Mouse (Mus musculus) hindbrain, embryonic 11.5 days (tissue): ENCODE measurements around the gene Cts7. TPM values are rescaled to one million over a fixed set of nuclear protein-coding genes. Genes with fewer than 3 reads are reported as not detected.

Experiments
- ATAC-seq: fragments of 200-750 bp; cut with Nextera tagmentation; 2 replicates; pipeline ENCODE4 v1.8.0; 2017; ENCODE audit warnings: mild to moderate bottlenecking, moderate TSS enrichment, moderate library complexity; ENCODE audit not compliant: low FRiP score
- DNase-seq: peaks from one replicate; pipeline ENCODE4 v3.0.0-alpha.2; 2015; ENCODE audit warnings: low spot score
- H3K27ac ChIP-seq: fragments of 300-500 bp; sonication (generic); 2 replicates; pipeline ENCODE4 v1.5.1; 2014; ENCODE audit warnings: mild to moderate bottlenecking, low read depth, low read length
- H3K27me3 ChIP-seq: fragments of 300-500 bp; sonication (generic); 2 replicates; pipeline ENCODE4 v1.6.1; 2014; ENCODE audit warnings: mild to moderate bottlenecking, low read length, moderate library complexity, mixed read lengths; ENCODE audit not compliant: control insufficient read depth, insufficient read depth
- H3K36me3 ChIP-seq: fragments of 300-500 bp; sonication (generic); 2 replicates; pipeline ENCODE4 v1.6.1; 2014; ENCODE audit warnings: mild to moderate bottlenecking, low read length, moderate library complexity, mixed read lengths; ENCODE audit not compliant: control insufficient read depth, insufficient read depth
- H3K4me1 ChIP-seq: fragments of 300-500 bp; sonication (generic); replicated peaks from 2 replicates; pipeline ENCODE4 v1.6.1; 2014; ENCODE audit warnings: low read length, mixed read lengths; ENCODE audit not compliant: control insufficient read depth, insufficient read depth
- H3K4me2 ChIP-seq: fragments of 300-500 bp; sonication (generic); replicated peaks from 2 replicates; pipeline ENCODE4 v1.6.1; 2014; ENCODE audit warnings: mild to moderate bottlenecking, low read depth, low read length
- H3K4me3 ChIP-seq: fragments of 300-500 bp; sonication (generic); 2 replicates; pipeline ENCODE4 v1.5.1; 2014; ENCODE audit warnings: low read depth, low read length
- H3K9ac ChIP-seq: fragments of 300-500 bp; sonication (generic); 2 replicates; pipeline ENCODE4 v1.6.1; 2014; ENCODE audit warnings: low read depth, low read length
- H3K9me3 ChIP-seq: fragments of 300-500 bp; sonication (generic); 2 replicates; pipeline ENCODE4 v1.6.1; 2016; ENCODE audit warnings: low read length; ENCODE audit not compliant: control insufficient read depth
- polyA plus RNA-seq: library from polyadenylated mRNA; unstranded; fragments of >200 nt; fragmentation: Nextera tagmentation; extraction: Ambion mirVana; gene quantifications from 2 replicates; pipeline ENCODE4 v1.2.1, GENCODE M21; 2014

Cts7 gene
- polyA plus RNA-seq = not detected in 2 replicates

DNA sequence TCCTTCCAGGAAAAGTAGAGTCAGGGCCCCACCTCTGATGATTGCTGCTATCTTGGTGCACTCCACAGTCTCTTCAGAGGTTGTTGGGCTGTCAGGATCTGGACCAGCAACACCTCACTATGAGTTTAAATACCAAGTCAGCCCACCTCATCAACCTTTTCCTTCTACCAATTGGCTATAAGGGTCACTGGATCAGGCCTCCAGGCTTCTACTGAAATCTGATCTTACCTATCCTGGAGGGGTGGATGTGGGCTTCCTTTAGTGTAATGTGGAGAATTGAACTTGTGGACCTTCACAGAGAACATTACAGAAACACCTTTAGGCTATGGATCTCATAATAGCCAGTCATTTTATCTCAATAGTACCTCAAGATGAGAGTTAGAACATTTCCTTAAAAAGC is at the start of gene Cts7:
TSS of gene Cts7 (minus strand) at position 101 of the 400 bp plus-strand sequence.
- peaks cover 7% of the 10 kb centered on the region; the same call in 1 of the 2 replicates for H3K9me3 ChIP-seq
- ATAC-seq (no peak), DNase-seq (no peak)
- H3K9ac ChIP-seq = no peak within 1 kb of the TSS
- H3K4me2 ChIP-seq = no peak within 1 kb of the TSS
- H3K4me1 ChIP-seq = no peaks in the 10 kb centered on the region
- no peak within 1 kb of the TSS for H3K27ac ChIP-seq
- no peak within 1 kb of the TSS for H3K4me3 ChIP-seq
- H3K36me3 ChIP-seq = no peaks in the 10 kb centered on the region
- no peaks in the 10 kb centered on the region for H3K27me3 ChIP-seq

Other genes with a start within 250 kb of the Cts7 start
- gene Ctsr, start 193.9 kb downstream of the Cts7 start, polyA plus RNA-seq = not detected in 2 replicates
- gene Cts6, start 154.8 kb downstream of the Cts7 start, polyA plus RNA-seq = not detected in 2 replicates
- not detected in 2 replicates for gene Cts8, start 102.8 kb downstream of the Cts7 start, polyA plus RNA-seq
- not detected in 2 replicates for gene Gm49398, start 69.4 kb downstream of the Cts7 start, polyA plus RNA-seq
- not detected in 2 replicates for gene Ctsm, start 183.6 kb upstream of the Cts7 start, polyA plus RNA-seq
- gene Gm49352, start 210.0 kb upstream of the Cts7 start, polyA plus RNA-seq = not detected in 2 replicates
- gene Cts3, start 211.9 kb upstream of the Cts7 start, polyA plus RNA-seq = not detected in 2 replicates